Mouse (Mus musculus) CD4-positive, CD25-positive, alpha-beta regulatory T cell, adult 2 months (primary cell): Measurements from ENCODE around the gene Gm20458.

Source experiments
- DNase-seq: peaks from one replicate; pipeline ENCODE4 v3.0.0-alpha.2; 2012; ENCODE audit warnings: low read depth, low spot score

Gm20458 gene

GRCm38 (mm10) chr2:164435216-164436090 lies 25.3 kb upstream of the Gm20458 start:
- DNase-seq: no peak

DNA sequence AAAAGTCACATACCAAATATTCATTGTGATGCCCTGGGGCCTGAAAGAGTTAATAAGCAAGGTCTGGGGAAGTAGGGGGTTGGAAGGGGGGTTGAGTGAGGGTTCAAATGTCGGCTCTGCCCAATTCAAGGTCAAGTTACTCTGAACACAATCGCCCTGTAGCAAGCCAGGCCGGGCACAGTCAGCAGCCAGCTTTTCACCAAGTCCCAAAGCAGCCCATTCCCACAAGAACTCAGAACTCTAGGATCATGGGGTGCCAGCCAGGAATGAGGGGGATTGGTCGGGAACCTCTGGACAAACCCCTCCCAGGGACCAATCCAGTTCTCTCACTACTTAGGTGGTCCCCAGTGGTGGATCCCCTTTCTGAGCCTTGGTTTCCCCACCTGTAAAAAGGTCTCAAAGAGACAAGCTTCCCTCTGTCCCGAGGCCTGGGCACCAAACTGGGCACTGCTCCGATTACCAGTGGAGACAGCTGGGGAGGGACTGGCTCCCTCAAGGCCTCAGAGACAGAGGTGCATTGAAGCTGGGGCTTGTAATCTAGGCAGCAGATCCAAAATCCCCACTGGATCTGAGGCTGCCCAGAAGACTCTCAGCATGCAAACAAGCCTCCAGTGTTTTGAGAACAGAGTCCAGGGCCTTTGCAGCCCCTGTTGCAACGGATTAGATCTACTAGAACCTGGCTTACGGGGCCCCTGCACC lies 24.4 kb upstream of the Gm20458 start:
- no peak for DNase-seq

GRCm38 (mm10) chr2:164436961-164437360 lies 23.8 kb upstream of the Gm20458 start:
- no peak for DNase-seq

GRCm38 (mm10) chr2:164437710-164438109 lies 23.1 kb upstream of the Gm20458 start:
- no peak for DNase-seq

- no peak for DNase-seq
Observed at GRCm38 (mm10) chr2:164438257-164438656, 22.5 kb upstream of the Gm20458 start.

GRCm38 (mm10) chr2:164439001-164439421 lies 21.8 kb upstream of the Gm20458 start:
- DNase-seq: no peak

GRCm38 (mm10) chr2:164440314-164440713 lies 20.5 kb upstream of the Gm20458 start:
- no peak for DNase-seq

GRCm38 (mm10) chr2:164441155-164441554 lies 19.6 kb upstream of the Gm20458 start:
- peak; percentile 55 for DNase-seq

GRCm38 (mm10) chr2:164441731-164442130 lies 19.0 kb upstream of the Gm20458 start:
- DNase-seq: no peak

- DNase-seq: peak; percentile 20
Observed at GRCm38 (mm10) chr2:164442315-164443050, 18.3 kb upstream of the Gm20458 start.

- peak; percentile 75 for DNase-seq
Observed at GRCm38 (mm10) chr2:164443051-164443437, 17.7 kb upstream of the Gm20458 start.

DNA sequence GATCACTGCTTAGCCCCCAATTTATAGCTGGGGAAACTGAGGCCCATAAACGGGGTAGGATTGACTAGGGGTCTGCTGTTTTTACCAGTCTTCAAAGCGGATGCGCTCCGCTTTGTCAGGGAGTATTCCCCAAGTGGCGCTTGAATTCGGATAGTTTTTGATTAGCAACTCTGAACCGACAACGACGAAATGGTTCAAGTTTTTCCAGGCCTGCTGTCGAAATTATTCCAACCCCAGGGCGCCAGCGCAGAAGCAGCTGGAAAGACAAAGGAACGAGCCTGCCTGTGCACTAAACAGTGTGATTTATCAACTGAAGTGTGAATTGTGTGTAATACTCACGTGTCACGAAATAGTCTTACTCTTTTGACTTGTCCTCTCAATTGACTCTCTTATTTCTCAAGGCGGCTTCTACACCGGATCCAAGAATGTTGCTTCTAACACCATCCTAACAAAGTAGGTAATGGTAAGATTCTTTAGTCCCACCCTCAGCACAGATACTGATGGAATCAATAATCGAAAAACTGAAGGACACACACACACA lies 17.2 kb upstream of the Gm20458 start, which contains the start of gene Sdc4:
TSS of gene Sdc4 (minus strand) at position 428 of the 541 bp plus-strand sequence.
- no peak for DNase-seq

DNA sequence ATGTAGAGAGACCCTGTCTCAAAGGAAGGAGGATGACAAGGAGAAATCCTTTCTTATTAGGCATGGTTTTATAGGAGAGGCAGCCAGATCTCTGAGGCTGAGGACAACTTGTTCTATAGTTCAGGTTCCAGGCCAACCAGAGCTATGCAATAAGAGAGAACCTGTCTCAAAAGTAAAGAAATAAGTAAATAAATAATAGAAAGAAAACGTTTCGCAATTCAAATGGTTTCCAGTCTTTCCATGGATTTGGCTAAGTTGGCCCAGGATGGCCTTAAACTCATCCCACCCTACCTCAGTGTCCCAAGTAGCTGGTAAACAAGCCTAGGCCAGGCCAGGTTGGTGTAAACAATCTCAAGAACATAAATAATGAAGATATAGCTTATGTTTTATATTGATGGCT lies 16.1 kb upstream of the Gm20458 start:
- DNase-seq: no peak

GRCm38 (mm10) chr2:164445399-164446085 lies 15.2 kb upstream of the Gm20458 start:
- no peak for DNase-seq

DNA sequence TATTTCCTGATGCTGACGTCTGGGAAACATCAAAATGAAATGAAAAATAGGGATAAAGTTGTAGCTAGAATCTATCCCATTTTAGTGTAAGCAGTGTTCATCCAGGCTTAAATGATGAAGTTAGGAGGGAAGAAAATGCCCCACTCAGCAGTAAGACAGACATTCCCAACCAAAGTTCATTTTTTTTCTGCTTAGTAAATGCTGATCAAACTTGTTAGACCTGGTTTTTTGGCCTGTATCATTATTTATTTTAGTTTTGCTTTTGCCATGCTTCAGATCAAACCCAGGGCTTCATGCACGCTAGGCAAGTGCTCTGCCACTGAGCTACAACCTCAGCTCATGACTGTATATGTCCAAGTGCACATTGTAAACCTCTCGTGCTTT lies 14.7 kb upstream of the Gm20458 start:
- no peak for DNase-seq

DNA sequence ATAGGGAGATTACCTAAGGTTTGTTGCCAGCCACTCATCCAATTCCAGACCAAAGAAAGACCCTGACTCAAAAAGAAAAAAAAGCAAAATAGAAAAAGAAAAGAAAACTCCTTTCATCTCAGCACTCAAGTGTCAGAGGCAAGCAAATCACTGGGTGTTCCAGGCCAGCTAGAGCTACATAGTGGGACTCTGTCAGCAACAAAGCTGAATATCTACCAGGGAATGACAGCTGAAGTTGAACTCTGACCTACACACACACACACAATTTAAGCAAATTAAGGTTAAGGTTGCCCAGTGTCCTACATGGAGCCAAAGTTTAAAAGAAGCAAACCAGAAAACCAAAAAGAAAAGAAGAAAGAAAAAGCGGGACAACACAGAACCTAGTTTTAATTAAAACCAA lies 12.6 kb upstream of the Gm20458 start:
- no peak for DNase-seq

- DNase-seq: no peak
Observed at GRCm38 (mm10) chr2:164448921-164449320, 11.8 kb upstream of the Gm20458 start.

DNA sequence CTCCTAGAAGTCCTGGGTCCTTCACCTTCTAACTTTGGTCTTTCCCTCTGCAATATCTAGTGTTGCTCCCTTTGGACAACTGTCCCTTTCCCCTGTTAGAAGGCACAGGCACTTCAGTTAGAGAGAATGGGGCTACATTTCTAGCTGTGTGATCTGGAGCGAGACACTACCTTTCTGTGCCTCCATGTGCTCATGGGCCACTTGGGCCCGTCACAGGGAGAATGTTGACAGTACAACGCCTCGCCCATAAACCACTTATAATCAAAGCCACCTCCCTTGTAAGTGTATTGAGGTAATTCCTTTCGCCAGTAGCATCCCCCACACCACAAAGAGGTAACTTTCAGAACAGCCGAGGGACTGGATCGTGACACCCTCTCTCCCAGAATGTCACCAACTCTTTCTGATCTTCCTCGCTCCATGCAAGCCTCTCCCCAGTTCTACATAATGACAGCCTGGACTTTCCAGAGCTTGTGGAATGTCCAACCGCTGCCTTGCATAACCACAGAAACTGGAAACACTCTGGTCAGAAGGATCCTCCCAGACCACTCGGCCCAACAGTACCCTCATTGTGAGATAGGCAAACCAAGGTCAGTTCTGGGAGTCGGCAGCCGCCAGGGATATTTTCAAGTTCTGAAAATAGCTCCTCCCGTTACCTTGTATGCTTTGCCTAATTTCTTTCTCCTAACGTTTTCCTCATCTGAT lies 11.3 kb upstream of the Gm20458 start:
- DNase-seq: no peak

DNA sequence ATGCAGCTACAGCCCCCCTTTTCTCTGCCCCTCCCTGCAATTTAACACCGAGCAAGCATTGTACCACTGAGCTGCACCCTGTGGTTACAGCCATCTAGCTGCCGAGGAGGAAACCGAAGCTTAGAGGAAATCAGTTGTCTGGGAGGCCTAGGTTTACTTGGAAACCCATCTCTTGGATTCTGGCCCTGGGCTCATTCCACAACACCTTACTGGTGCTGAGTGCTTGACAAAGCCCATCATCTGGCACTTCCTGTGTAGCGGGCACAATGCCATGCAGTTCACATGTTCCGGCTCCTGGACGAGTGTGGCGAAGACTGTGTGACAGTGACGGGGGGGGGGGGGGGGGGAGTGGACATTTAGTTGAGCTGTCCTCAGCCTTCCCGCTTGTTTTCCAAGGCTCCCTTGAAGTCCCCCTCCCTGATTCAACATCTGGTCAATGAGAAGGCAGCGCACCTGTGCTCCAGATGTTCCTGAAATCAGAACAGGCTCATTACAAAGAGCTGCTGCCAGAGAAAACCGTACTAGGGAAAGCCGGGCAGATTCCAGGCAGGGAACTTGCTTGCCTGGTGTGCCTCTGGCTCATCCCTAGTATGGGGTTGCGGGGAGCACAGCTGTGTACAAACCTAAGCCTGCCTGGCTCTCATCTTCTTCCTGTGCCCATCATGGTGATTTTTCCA lies 8.6 kb upstream of the Gm20458 start:
- no peak for DNase-seq
